Mouse (Mus musculus) kidney, adult 9 months (tissue): ENCODE data around the gene Rbms1.

Experiments
- DNase-seq: peaks from one replicate; pipeline ENCODE4 v3.0.0; 2022

The Rbms1 gene

DNA sequence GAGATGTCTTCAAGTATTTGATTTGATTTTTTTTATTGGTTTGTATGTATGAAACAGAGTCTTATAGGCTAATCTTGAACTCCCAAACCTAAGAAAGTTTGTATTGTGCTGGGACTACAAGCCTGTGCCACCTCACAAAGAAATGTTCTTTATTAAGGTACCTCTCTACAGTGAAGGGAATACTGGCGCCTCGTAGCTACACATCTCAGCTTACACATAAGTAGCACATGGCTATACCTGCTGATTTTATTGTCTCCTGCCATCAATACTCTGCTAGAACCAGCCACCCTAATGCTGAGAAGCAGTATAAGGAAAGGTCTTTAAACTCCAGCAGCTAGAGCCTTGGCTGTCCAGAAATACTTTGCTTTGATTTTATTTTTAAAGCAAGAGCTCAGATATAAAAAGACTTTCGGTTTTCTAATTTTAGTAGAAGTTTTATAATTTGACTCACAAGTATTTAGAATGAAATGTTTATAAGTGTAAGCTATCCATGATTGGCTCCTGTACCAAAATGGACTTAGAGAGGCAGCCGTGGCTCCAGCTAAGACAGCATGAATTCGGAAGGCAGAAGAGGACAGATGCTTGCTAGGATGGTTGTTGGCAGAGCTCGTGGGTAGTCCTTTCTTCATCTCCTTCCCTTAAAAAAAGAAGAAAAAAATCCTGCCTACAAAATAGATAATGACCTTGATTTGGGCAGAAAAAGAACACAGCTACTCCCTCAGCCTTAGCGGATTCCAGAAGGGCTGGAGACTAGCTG lies 48.3 kb downstream of the Rbms1 start:
- no peak for DNase-seq

DNA sequence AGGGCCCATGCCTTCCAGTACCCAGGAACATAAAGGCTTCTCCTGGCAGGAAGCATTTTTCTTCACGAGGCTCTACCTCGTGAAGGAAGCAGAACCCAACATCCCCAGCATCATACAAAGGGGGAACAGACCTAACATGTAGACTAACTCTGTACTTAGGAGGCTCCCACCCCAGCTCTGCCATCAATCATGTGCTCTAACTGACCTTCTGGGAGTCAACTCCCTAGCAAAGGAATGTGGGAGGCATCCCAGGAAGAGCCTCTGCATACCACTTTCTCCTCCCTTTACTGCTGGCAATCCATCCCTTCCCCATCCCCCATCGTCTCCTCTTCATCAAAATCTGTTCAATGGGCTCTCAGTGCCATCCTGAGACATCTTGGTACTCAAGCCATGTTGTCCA lies 49.7 kb downstream of the Rbms1 start:
- no peak for DNase-seq

DNA sequence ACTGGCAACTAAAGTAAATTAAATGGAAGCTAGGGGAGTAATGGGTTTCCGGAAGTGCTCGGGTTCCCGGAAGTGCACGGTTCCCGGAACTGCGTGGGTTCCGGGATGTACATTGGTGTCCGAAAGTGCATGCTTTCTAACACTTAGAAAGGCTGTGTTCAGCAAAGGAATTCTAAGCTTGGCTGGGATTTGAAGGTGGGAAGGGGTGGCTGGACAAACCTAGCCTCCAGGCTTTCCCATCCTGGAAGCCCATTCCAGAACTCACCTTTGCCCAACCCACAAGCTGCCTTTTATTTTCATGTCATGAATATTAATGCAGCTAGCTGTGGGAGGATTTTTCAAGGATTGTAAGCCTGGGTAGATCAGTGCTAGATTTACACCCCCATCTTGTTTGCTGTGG lies 51.3 kb downstream of the Rbms1 start:
- no peak for DNase-seq

DNA sequence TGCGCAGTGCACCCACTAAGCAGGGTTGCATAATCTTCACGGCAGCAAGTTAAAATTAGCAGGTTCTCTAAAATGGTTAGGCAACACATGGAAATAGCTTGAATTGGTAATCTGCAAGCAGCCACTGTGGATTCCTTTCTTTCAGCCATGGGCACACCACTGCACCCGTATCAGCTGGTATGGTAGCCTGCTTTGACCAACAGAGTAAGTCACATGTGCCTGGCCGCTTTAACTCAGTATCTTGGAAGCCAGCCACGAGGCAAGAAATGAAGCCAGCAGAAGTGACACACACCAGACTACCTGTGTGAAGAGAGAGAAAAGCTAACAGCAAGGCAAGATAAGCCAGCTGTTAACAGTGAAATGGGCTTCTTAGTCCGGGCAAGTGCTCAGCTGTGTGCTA lies 52.2 kb downstream of the Rbms1 start:
- peak; percentile 81 for DNase-seq

DNA sequence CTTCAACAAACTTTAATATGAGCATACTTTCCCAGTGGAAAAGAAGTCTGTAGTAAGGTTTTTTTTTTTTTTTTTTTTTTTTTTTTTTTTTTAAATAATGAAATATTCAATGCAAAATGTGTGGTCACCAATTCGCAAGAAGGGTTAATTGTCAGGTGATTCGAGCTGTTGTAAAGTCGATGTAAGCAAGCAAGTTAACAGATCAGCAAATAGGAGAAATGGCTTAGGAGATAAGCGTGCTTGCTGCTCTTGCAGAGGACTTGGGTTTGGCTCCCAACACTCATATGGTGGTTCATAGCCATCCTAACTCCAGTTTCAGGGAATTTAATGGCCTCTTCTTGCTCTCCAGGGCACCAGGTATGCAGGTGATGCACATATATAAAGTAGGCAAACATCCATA lies 54.4 kb downstream of the Rbms1 start:
- no peak for DNase-seq

DNA sequence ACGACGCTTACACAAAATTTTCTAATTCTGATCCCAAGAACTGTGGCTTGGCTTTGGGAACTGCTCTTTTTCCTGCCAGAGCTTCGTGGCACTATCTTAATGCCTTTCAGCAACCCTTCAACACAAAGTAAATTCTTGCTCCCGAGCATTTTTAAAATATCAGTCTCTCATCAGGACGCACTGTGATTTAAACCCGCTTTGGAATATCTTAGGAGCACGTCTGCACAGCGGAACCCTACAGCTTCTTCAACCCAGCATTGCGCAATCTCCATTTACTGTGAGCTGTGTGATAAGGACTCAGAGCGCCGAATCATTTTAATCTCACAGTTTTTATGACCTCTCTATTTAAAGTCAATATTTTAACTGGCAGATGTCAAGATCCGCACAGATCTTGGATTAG lies 54.9 kb downstream of the Rbms1 start:
- no peak for DNase-seq

DNA sequence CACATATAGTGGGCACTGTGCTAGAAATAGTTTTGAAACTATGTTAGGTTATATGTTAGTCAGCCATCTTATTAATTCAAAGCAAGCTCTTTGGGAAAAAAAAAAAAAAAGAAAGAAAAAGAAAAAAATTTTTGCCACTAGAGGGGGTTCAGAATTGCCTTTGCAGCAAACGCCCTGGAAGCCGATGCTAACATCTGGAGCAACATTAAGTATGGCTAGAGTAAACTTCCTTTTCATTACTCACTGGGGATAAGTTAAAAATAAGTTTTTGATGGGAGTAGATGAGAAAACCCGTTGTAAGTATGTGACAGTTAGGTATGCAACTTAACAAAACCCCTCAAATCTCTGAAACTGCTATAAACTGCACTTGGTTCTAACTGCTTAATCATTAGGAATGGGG lies 57.7 kb downstream of the Rbms1 start:
- no peak for DNase-seq

DNA sequence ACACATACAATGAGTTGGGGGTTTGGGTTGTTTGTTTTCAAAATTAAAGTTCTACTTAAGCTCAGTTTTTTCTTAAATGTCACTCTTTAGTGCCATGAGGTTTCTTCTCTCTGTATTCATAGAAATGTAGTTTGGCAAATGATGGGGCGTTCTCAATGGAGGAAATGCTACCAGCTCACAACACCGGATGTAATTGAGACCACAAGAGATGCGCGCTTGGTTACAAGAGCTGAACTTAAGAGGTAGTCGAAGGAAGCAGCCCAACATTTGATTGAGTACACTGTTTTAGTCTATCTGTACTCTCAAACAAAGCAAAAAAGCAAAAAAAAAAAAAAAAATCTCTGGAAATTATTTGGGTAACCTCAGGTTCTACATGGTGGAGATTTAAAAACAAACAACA lies 58.9 kb downstream of the Rbms1 start:
- no peak for DNase-seq

DNA sequence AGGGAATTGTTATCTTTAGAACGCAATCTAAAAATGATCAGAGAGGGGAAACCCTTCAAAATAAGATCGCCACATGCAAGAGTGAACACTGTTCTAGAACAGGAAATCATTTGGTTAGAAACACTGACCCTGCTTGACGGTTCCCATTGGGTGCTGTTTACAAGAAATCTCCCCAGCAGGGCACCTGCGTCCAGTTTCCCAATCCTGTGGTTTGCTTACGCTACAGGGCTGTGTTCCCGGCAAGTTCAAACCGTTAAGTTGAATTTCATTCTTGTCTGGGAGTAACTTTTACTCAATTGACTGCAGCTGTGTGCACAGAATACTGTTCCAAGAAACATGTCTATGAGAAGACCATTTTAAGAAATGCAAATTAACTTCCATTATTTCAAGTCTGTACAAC lies 59.5 kb downstream of the Rbms1 start:
- no peak for DNase-seq

DNA sequence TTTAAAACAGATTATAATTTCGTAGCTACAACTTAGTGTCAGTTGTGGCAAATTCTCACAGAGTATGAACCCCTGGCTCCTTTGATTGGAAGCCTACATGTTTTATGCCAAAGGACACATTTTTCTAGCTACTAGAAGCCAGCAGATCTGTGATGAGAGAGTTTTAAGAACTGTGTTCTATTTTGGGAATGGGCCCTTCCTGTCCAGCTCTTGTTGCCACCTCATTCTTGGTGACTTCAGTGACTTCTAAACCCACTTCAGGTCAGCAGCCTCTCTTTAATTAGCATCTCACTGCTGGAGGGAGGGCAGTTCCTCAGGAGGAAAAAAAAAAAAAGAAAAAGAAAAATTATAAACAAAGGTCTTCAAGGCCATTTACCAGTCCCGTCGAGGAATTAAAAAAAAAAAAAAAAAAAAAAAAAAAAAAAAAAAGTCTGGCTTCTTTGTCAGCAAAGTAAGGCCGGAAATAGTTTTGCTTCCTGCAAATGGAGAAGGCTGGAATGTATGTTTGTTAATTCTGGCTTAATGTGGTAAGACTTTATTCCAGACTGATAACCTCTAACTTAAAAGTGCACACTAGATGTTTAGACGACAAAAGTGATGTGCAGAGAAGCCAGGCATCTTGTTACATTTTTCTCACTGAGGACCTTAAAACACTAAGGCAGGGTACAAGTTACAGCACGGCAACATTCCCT lies 60.4 kb downstream of the Rbms1 start:
- DNase-seq: no peak

DNA sequence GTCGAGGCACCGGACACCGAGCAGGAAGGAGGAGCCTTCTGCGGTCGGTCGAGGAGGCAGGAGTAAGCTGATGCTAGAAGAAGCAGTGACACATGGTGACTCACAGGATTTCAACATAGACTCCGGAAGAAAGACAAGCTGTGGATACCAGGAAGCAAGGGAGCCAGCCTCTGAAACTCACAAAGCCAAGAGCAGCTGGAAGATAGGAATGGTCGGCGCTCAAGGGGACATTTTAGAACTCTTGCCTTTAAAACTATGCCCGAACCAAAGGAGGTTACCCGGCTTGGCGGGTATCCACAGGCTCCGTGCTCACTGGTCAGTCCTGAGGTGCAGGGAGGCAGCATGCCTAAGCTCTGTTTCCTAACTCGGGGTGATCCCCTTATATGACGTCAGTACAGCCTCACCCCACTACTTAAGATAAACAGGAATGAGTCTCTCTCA lies 61.5 kb downstream of the Rbms1 start:
- DNase-seq: peak; percentile 56

DNA sequence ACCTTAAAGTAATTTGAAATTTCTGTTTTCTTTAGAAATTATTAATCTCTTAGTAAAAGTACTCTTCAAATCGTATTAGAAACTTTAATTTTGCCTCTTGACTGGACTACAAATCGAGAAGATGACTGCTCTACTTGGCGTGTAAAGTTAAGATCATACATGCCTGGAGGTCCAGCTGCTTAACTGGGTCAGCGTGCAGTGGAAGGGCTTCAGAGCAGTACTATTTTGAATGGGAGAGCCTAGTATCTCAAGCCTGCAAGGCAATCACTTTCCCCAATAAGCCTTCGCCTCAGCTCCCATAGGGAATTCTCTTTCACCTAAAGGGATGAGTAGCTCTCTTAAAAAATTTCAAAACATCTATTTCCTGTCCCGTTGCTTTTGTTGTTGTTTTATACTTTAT lies 62.0 kb downstream of the Rbms1 start:
- no peak for DNase-seq

DNA sequence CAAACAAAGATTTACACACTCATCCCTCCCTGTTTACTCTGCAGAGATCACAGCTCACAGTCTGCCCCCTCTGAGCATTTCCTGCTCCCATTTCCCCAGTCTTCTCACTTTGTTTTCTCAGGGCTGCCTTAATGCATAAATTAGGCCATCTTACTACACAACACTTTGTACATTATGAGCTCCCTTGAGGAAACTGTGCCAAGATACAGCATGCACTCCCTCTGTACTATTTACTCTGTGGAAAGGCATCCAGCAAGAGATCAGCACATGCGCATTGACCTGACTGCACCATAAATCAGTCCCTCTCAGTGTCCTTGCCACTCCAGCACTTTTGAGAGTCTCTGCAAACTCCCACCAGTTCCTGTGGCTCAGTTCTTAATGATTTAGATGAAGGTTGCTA lies 70.0 kb downstream of the Rbms1 start:
- no peak for DNase-seq

DNA sequence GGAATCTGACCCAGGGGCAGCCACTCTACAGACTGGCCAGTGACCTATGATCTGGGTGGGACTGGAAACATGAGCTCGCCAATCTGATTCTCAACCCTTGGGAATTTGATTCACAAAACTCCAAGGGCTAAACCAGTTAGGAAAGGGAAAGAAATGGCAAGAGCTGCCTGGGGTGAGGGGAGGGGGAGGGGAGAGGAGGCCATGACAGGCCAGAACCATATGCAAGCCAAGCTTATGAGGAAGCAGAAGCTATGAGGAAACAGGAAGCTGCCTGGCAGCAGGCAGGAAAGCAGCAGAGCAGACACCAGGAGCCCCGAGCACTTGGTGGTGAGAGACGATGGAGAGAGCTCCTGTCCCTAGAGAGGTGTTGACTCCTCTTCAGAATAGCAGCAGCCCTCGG lies 79.1 kb downstream of the Rbms1 start:
- DNase-seq: peak; percentile 43

DNA sequence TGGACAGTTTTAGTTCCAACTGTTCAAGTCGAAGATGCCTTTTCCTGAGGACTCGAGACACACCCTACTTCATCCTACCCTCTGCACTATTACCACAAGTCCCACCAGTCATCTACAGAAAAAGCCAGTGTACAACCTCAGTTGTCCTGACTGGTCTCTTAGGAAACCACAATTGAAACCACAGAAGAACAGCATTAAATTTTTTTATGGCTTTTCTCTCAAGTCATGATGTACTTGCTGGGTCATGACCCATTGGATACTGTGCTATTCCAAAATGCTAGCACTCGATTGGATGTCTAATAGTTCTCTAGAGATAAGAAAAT lies 80.0 kb downstream of the Rbms1 start:
- no peak for DNase-seq

DNA sequence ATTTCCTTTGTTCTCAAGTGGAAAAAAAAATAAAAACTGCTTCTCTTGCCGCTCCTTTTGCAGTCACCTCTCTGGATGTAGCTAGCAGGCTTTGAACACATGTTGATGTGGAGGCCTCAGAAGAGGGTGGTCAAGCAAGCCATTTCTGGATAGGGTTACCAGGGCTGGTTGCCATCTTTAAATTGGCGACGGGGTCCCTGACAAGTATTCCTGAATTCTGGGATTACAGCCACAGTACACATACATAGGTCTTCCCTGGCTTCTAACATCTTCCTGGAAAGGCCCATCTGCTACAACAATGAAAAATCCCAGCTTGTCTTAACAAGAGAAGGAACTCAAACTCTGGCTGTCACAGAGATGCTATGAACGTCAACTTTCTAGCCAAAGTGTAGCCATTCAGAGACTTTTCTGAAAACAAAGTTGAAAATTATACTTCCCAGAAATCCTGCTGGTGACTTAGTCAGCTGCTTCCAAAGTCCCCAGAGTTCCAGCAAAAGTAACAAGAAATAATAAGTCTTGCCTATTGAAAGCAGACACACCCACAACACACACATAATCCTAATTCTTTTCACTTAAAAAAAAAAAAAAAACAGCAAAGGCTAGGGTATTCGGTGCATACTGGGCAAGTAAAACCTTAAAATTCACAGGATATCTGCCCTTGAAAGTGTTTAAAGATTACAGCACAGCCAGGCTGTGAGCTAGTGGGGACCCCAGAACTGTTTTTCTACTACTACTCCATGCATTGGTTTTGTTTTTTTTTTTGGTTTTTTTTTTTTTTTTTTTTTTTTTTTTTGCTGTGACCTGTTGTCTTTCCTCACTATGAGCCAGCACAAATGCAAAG lies 80.6 kb downstream of the Rbms1 start:
- DNase-seq: no peak

DNA sequence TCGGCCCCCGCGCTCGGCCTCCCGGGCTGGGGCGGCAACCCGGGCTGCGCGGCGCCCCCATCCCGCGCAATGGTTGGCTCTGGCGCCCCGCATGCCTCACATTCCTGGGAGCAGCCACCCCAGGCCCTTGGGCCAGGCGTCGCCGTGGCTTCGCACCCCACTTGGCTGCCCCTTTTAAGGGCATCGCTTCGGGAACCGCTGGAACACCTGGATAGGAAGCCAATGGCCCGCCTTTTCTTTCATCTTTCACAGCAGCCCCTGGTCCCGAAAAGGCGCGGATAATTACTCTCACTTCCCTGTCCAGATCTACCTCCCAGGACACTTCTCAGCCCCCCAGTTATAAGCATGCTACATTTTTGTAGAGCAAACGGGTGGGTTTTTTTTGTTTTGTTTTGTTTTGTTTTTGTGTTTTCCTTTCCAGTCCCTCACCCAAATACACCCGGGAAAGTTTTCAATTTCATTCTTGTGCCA lies 81.4 kb downstream of the Rbms1 start:
- DNase-seq: no peak

DNA sequence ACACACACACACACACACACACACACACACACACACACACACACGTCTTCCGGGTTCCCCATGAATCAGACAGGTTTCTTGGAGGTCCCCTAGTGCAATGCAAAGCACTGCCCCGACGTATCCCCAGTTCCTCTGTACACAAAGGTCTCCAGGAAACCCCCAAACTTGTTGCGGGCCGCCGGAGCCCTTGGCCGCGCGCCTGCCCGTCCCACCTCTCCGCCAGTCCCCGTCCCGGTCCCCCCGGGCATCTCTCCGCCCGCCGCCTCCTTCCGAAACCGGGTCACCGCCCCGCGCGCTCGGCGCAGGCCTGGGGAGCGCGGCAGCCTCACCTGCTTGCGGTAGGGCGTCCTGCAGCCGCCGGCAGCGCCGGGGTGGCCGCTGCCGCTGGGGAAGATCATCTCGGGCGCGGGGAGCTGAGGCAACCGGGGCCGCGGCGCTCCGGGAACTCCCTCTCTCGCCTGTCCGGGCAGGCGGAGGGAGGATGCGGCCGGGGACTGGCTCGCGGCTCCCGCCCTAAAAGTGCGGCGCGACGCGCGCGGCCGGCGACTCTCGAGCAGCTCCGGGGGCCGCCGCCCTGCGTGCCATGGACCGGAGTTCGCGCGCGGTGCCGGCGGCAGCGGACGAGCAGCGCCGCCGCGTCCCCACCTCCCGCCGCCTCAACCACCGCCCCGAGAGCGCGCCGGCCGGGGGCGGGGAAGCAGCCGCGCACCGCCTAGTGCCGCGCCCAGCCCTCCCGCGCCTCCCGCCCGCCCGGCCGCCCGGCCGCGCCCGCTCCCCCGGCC lies 82.0 kb downstream of the Rbms1 start:
- DNase-seq: peak; percentile 55

DNA sequence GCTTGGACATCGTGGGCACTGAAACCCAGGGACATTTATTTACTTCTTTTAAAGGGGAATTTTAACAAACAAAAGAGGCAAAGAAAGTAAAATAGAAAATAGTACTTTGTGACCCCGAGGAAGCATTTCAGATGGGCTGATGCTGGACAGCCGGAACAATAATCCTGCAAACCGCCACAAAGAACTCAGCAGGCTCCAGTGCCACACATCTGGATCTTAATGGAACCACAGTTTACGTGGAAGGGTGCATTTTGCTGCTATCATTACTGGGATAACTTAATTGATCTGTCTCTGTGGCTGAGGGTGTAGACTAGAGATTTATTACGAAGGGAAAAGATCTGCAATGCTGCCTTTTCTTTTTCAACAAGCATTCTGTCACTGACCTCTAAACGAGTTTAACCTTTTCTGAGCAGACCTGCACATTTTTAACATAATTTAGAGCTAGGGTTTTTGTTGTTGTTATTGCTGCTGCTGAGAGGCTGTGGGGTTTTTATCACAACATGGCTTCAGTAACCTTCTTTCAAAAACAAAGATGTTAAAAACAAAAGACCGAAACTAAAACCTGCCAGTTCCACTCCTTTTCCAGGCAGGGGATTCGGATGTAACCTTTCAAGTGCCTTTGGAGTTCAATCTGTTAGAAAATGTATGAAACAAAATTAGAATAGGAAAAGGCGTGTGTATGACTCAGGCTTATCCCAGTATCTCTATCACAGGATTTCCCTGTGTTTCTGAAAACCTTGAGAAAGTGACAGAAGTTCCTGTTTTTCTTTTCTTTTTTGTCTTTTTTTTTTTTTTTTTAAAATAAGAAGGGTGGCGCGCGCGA lies 82.8 kb downstream of the Rbms1 start:
- DNase-seq: peak; percentile 34

DNA sequence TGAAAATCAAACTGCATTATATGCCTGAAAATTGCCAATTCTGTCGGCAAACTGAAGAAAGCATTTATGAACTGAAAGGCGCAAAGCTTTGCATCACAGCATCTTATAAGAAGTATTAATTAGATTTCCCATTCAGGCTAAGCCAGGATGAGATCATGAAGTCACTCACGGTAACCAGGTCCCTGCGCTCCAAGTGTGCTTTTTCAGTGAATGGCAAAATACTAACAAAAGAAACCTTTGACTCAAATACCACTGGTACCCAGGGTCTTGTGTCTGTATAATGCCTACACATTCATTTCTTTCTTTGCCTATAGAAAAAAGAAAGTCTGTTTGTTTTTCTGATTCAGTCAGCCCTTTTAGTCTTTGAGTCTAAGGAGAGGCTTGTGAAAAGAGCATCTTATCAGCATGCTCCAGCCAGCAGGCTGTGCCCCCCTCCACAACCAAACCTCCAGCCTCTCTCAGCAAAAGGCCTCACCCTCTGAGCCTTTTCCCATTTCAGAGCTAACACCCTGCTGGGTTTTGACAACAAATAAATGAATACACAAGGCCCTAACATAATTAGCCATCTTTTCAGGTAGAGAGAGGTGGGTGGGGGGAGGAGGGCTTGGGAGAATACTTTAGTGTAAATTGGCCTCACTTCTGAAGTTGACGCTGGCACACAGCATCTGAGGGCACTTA lies 83.7 kb downstream of the Rbms1 start:
- DNase-seq: no peak
